Mouse (Mus musculus): ENCODE measurements around the gene Rpl10. TPM values are rescaled to one million over a fixed set of nuclear protein-coding genes. Genes with fewer than 3 reads are reported as not detected.
A peak's percentile ranks its signal among the peaks of the same experiment; 100 is the strongest.

Rpl10 gene
- polyA plus RNA-seq, 1 experiment from 2014 or later, result 770 TPM

- 32% methylated on average over 16 of the region's 21 CpGs for WGBS
- Histone ChIP-seq H3K9ac (ENCODE audit: low read depth, low read length) (peak overlapping the region; percentile 76), H3K9me3 (ENCODE audit: control insufficient read depth, low read length) (no peaks in the 10 kb centered on the region), H3K27me3 (ENCODE audit: control insufficient read depth, insufficient read depth, low read length) (no peaks in the 10 kb centered on the region), H3K4me2 (replicated peaks; ENCODE audit: low read depth, low read length) (peak overlapping the region; percentile 49), H3K4me1 (replicated peaks; ENCODE audit: control insufficient read depth, insufficient read depth, low read length) (no peaks in the 10 kb centered on the region), H3K27ac (ENCODE audit: low read depth, low read length) (peak overlapping the region; percentile 79), H3K4me3 (ENCODE audit: low read depth, low read length) (peak overlapping the region; percentile 57), H3K36me3 (ENCODE audit: control insufficient read depth, insufficient read depth, low read length) (peaks cover 4% of the 10 kb centered on the region; the same call in 1 of the 2 replicates)
- DNase-seq (ENCODE audit: low spot score) (peak; percentile 76), ATAC-seq (ENCODE audit: low FRiP score) (peak; percentile 55)
Observed at GRCm38 (mm10) chrX:74245687-74246086, 24.9 kb upstream of the Rpl10 start.

- DNase-seq (ENCODE audit: low spot score) (peak; percentile 88), ATAC-seq (ENCODE audit: low FRiP score) (peak; percentile 91)
- H3K27me3 ChIP-seq (ENCODE audit: control insufficient read depth, insufficient read depth, low read length), result no peaks in the 10 kb centered on the region
- peak overlapping the region; percentile 36 for H3K4me2 ChIP-seq (replicated peaks; ENCODE audit: low read depth, low read length)
- 11% methylated on average over 32 of the region's 38 CpGs for WGBS
- peak overlapping the region; percentile 76 for H3K9ac ChIP-seq (ENCODE audit: low read depth, low read length)
- H3K4me3 ChIP-seq (ENCODE audit: low read depth, low read length), result peak overlapping the region; percentile 57
- no peaks in the 10 kb centered on the region for H3K36me3 ChIP-seq (ENCODE audit: control insufficient read depth, insufficient read depth, low read length)
- H3K27ac ChIP-seq (ENCODE audit: low read depth, low read length), result peak overlapping the region; percentile 79
- no peaks in the 10 kb centered on the region for H3K9me3 ChIP-seq (ENCODE audit: control insufficient read depth, low read length)
- H3K4me1 ChIP-seq (replicated peaks; ENCODE audit: control insufficient read depth, insufficient read depth, low read length), result no peaks in the 10 kb centered on the region
Observed at GRCm38 (mm10) chrX:74246213-74246681, 24.4 kb upstream of the Rpl10 start.

GRCm38 (mm10) chrX:74246693-74247092 is 23.9 kb upstream of the Rpl10 start:
- 16% methylated on average over 15 of the region's 15 CpGs for WGBS
- Histone ChIP-seq H3K9me3 (ENCODE audit: control insufficient read depth, low read length) (no peaks in the 10 kb centered on the region), H3K27ac (ENCODE audit: low read depth, low read length) (peak overlapping the region; percentile 45; the same call in 1 of the 2 replicates), H3K36me3 (ENCODE audit: control insufficient read depth, insufficient read depth, low read length) (no peaks in the 10 kb centered on the region), H3K9ac (ENCODE audit: low read depth, low read length) (peak overlapping the region; percentile 51; the same call in 1 of the 2 replicates), H3K27me3 (ENCODE audit: control insufficient read depth, insufficient read depth, low read length) (no peaks in the 10 kb centered on the region), H3K4me2 (replicated peaks; ENCODE audit: low read depth, low read length) (peak overlapping the region; percentile 36), H3K4me3 (ENCODE audit: low read depth, low read length) (peak overlapping the region; percentile 57), H3K4me1 (replicated peaks; ENCODE audit: control insufficient read depth, insufficient read depth, low read length) (no peaks in the 10 kb centered on the region)
- ATAC-seq (ENCODE audit: low FRiP score) (peak; percentile 18), DNase-seq (ENCODE audit: low spot score) (no peak)

- Histone ChIP-seq H3K4me1 (replicated peaks; ENCODE audit: control insufficient read depth, insufficient read depth, low read length) (no peaks in the 10 kb centered on the region), H3K4me3 (ENCODE audit: low read depth, low read length) (no peak overlapping the region), H3K36me3 (ENCODE audit: control insufficient read depth, insufficient read depth, low read length) (no peaks in the 10 kb centered on the region), H3K4me2 (replicated peaks; ENCODE audit: low read depth, low read length) (no peak overlapping the region), H3K9ac (ENCODE audit: low read depth, low read length) (no peak overlapping the region), H3K9me3 (ENCODE audit: control insufficient read depth, low read length) (no peaks in the 10 kb centered on the region), H3K27ac (ENCODE audit: low read depth, low read length) (no peak overlapping the region), H3K27me3 (ENCODE audit: control insufficient read depth, insufficient read depth, low read length) (no peaks in the 10 kb centered on the region)
- no peak for ATAC-seq (ENCODE audit: low FRiP score)
- 13% methylated on average over 3 of the region's 3 CpGs for WGBS
- peak; percentile 73 for DNase-seq (ENCODE audit: low spot score)
Observed at GRCm38 (mm10) chrX:74248651-74249050, 22.0 kb upstream of the Rpl10 start.

- Histone ChIP-seq H3K4me2 (replicated peaks; ENCODE audit: low read depth, low read length) (peak within 1 kb of the TSS; percentile 62), H3K36me3 (ENCODE audit: control insufficient read depth, insufficient read depth, low read length) (no peaks in the 10 kb centered on the region), H3K9me3 (ENCODE audit: control insufficient read depth, low read length) (no peaks in the 10 kb centered on the region), H3K4me1 (replicated peaks; ENCODE audit: control insufficient read depth, insufficient read depth, low read length) (no peaks in the 10 kb centered on the region), H3K9ac (ENCODE audit: low read depth, low read length) (peak within 1 kb of the TSS; percentile 65), H3K27ac (ENCODE audit: low read depth, low read length) (no peak within 1 kb of the TSS), H3K27me3 (ENCODE audit: control insufficient read depth, insufficient read depth, low read length) (no peaks in the 10 kb centered on the region), H3K4me3 (ENCODE audit: low read depth, low read length) (peak within 1 kb of the TSS; percentile 36)
- DNase-seq (ENCODE audit: low spot score) (peak; percentile 65), ATAC-seq (ENCODE audit: low FRiP score) (no peak)
- WGBS, result 9% methylated on average over 28 of the region's 38 CpGs
Observed at GRCm38 (mm10) chrX:74249615-74250014, 21.0 kb upstream of the Rpl10 start, which contains the start of gene Flna. TSS of gene Flna (minus strand) at chrX:74249820.

- no peaks in the 10 kb centered on the region for H3K36me3 ChIP-seq (ENCODE audit: control insufficient read depth, insufficient read depth, low read length)
- 24% methylated on average over 38 of the region's 39 CpGs for WGBS
- H3K4me1 ChIP-seq (replicated peaks; ENCODE audit: control insufficient read depth, insufficient read depth, low read length), result no peaks in the 10 kb centered on the region
- H3K27ac ChIP-seq (ENCODE audit: low read depth, low read length), result peak within 1 kb of the TSS; percentile 82
- peak within 1 kb of the TSS; percentile 60 for H3K4me2 ChIP-seq (replicated peaks; ENCODE audit: low read depth, low read length)
- H3K9me3 ChIP-seq (ENCODE audit: control insufficient read depth, low read length), result no peaks in the 10 kb centered on the region
- H3K27me3 ChIP-seq (ENCODE audit: control insufficient read depth, insufficient read depth, low read length), result no peaks in the 10 kb centered on the region
- H3K4me3 ChIP-seq (ENCODE audit: low read depth, low read length), result peak within 1 kb of the TSS; percentile 55
- DNase-seq (ENCODE audit: low spot score) (peak; percentile 86), ATAC-seq (ENCODE audit: low FRiP score) (peak; percentile 98)
- H3K9ac ChIP-seq (ENCODE audit: low read depth, low read length), result peak within 1 kb of the TSS; percentile 64
Observed at GRCm38 (mm10) chrX:74254153-74254887, 16.3 kb upstream of the Rpl10 start, which contains the start of gene Emd. TSS of gene Emd (plus strand) at chrX:74254687.

- H3K9ac ChIP-seq (ENCODE audit: low read depth, low read length), result peak overlapping the region; percentile 64
- peak overlapping the region; percentile 60 for H3K4me2 ChIP-seq (replicated peaks; ENCODE audit: low read depth, low read length)
- 18% methylated on average over 31 of the region's 31 CpGs for WGBS
- DNase-seq (ENCODE audit: low spot score), result peak; percentile 12
- no peaks in the 10 kb centered on the region for H3K27me3 ChIP-seq (ENCODE audit: control insufficient read depth, insufficient read depth, low read length)
- no peaks in the 10 kb centered on the region for H3K9me3 ChIP-seq (ENCODE audit: control insufficient read depth, low read length)
- ATAC-seq (ENCODE audit: low FRiP score), result peak; percentile 76
- no peaks in the 10 kb centered on the region for H3K4me1 ChIP-seq (replicated peaks; ENCODE audit: control insufficient read depth, insufficient read depth, low read length)
- H3K27ac ChIP-seq (ENCODE audit: low read depth, low read length), result peak overlapping the region; percentile 82
- no peaks in the 10 kb centered on the region for H3K36me3 ChIP-seq (ENCODE audit: control insufficient read depth, insufficient read depth, low read length)
- peak overlapping the region; percentile 55 for H3K4me3 ChIP-seq (ENCODE audit: low read depth, low read length)
Observed at GRCm38 (mm10) chrX:74254888-74255565, 15.6 kb upstream of the Rpl10 start.

GRCm38 (mm10) chrX:74257746-74258145 is 12.9 kb upstream of the Rpl10 start:
- DNase-seq (ENCODE audit: low spot score), result no peak
- no peaks in the 10 kb centered on the region for H3K9me3 ChIP-seq (ENCODE audit: control insufficient read depth, low read length)
- no peaks in the 10 kb centered on the region for H3K36me3 ChIP-seq (ENCODE audit: control insufficient read depth, insufficient read depth, low read length)
- H3K9ac ChIP-seq (ENCODE audit: low read depth, low read length), result no peak overlapping the region
- H3K27ac ChIP-seq (ENCODE audit: low read depth, low read length), result no peak overlapping the region
- no peak overlapping the region for H3K4me3 ChIP-seq (ENCODE audit: low read depth, low read length)
- WGBS, result 94% methylated on average over 3 of the region's 3 CpGs
- no peak for ATAC-seq (ENCODE audit: low FRiP score)
- no peaks in the 10 kb centered on the region for H3K4me1 ChIP-seq (replicated peaks; ENCODE audit: control insufficient read depth, insufficient read depth, low read length)
- no peak overlapping the region for H3K4me2 ChIP-seq (replicated peaks; ENCODE audit: low read depth, low read length)
- no peaks in the 10 kb centered on the region for H3K27me3 ChIP-seq (ENCODE audit: control insufficient read depth, insufficient read depth, low read length)
